Mouse (Mus musculus) gastrocnemius, adult 8-10 months (tissue): Measurements from ENCODE around the gene Cdc6. TPM values are rescaled to one million over a fixed set of nuclear protein-coding genes. Genes with fewer than 3 reads are reported as not detected.
A peak's percentile ranks its signal among the peaks of the same experiment; 100 is the strongest.

Experiments used
- DNase-seq, 2 experiments: peaks; one replicate each; pipeline ENCODE4 v3.0.0; 2022; ENCODE audit warnings: low spot score in 2 of 2
- total RNA-seq, 4 experiments: library from RNA; stranded (reverse); gene quantifications; 2 replicates each; pipeline ENCODE4 v1.2.4; 2022

The Cdc6 gene
- total RNA-seq, 4 experiments from 2014 or later = 0.07 to 0.13 TPM; not detected in 2

- DNase-seq = no peak
Measured at GRCm38 (mm10) chr11:98961051-98961592, 53.5 kb downstream of the Cdc6 start.

- DNase-seq = no peak
Measured at GRCm38 (mm10) chr11:98961766-98962165, 54.2 kb downstream of the Cdc6 start.

GRCm38 (mm10) chr11:98962421-98963095 is 55.0 kb downstream of the Cdc6 start:
- DNase-seq = no peak

GRCm38 (mm10) chr11:98963191-98964021 is 55.8 kb downstream of the Cdc6 start:
- peak; percentile 74 to 83 for DNase-seq

- no peak for DNase-seq
Measured at GRCm38 (mm10) chr11:98964201-98964615, 56.6 kb downstream of the Cdc6 start.

- peak in 1 of 2 experiments; percentile 67 for DNase-seq
Measured at GRCm38 (mm10) chr11:98964616-98965415, 57.2 kb downstream of the Cdc6 start.

GRCm38 (mm10) chr11:98965416-98966077 is 57.9 kb downstream of the Cdc6 start:
- no peak for DNase-seq

- DNase-seq = peak; percentile 91 to 94
Measured at GRCm38 (mm10) chr11:98966499-98967141, 59.0 kb downstream of the Cdc6 start.

GRCm38 (mm10) chr11:98968079-98968478 is 60.5 kb downstream of the Cdc6 start:
- no peak for DNase-seq

GRCm38 (mm10) chr11:98968716-98969495 is 61.3 kb downstream of the Cdc6 start:
- no peak for DNase-seq

- DNase-seq = no peak
Measured at GRCm38 (mm10) chr11:98969496-98969927, 61.9 kb downstream of the Cdc6 start.

GRCm38 (mm10) chr11:98970191-98970925 is 62.8 kb downstream of the Cdc6 start:
- DNase-seq = no peak

- no peak for DNase-seq
Measured at GRCm38 (mm10) chr11:98971316-98972031, 63.9 kb downstream of the Cdc6 start.

GRCm38 (mm10) chr11:98972215-98972614 is 64.6 kb downstream of the Cdc6 start:
- DNase-seq = peak; percentile 72 to 79

- no peak for DNase-seq
Measured at GRCm38 (mm10) chr11:98972801-98973360, 65.3 kb downstream of the Cdc6 start.
